In the genomic region with DNA sequence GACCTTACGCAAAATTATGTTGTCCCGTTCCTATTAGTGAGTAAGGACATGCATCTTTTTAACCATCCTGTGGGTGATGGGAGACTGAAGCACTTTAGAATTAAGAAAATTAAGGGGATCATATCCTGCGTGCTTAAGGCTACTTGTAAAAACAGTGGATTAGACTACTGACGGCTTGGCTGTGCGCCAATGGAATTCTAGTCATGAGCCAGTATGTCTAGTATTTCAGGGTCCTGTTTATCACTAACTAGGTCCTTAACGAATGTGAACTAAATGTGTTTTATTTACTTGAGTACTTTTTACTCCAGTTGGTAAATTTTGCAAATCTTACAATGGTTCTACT, we compare ENCODE assay signal across 7 mouse cellular contexts. TPM values are rescaled to one million over a fixed set of nuclear protein-coding genes. Genes with fewer than 3 reads are reported as not detected.
A peak's percentile ranks its signal among the peaks of the same experiment; 100 is the strongest.
DNase-seq lines count a peak whose midpoint lies in the region; ATAC-seq lines count a peak whose summit lies in the region.

No protein-coding gene starts in this region.

- peak overlapping the region; percentile 64 for H3K4me2 ChIP-seq in heart, embryonic 14.5 days (ENCODE audit: low read length)
- H3K4me2 ChIP-seq in lung, embryonic 16.5 days (ENCODE audit: low read depth, low read length), result peak overlapping the region; percentile 63

- peak overlapping the region; percentile 94 to 97 for H3K27ac ChIP-seq in heart, embryonic 14.5 days (replicated peaks in 1 of 2; ENCODE audit: control insufficient read depth in 1 of 2, insufficient read depth in 1 of 2, low read depth in 2 of 2, low read length in 2 of 2)
- H3K27ac ChIP-seq in lung, embryonic 16.5 days (ENCODE audit: low read length), result peak overlapping the region; percentile 97

- H3K4me3 ChIP-seq in heart, embryonic 14.5 days (ENCODE audit: control insufficient read depth in 1 of 2, insufficient read depth in 1 of 2, low read depth in 1 of 2, low read length in 2 of 2), result peak overlapping the region; percentile 90 to 97
- H3K4me3 ChIP-seq in lung, embryonic 16.5 days (ENCODE audit: low read length), result peak overlapping the region; percentile 88

- WGBS in heart, embryonic 14.5 days, result 3% methylated on average over 6 of the region's 6 CpGs
- WGBS in lung, embryonic 16.5 days, result 2% methylated on average over 6 of the region's 6 CpGs

- peak; percentile 23 for DNase-seq in thymus, postnatal 14 days
- DNase-seq in thymus, postnatal 0 days (ENCODE audit: low spot score), result no peak
- peak; percentile 55 to 71 for DNase-seq in cerebellum, postnatal 25 days
- peak; percentile 84 for DNase-seq in kidney, postnatal 10 days
- peak; percentile 13 to 21 for DNase-seq in spleen, postnatal 14 days (ENCODE audit: low spot score in 2 of 2)

- H3K9ac ChIP-seq in heart, embryonic 14.5 days (ENCODE audit: low read length), result peak overlapping the region; percentile 98
- H3K9ac ChIP-seq in lung, embryonic 16.5 days (ENCODE audit: low read length), result peak overlapping the region; percentile 97

- no peaks in the 10 kb centered on the region for H3K27me3 ChIP-seq in heart, embryonic 14.5 days (ENCODE audit: control insufficient read depth, insufficient read depth, low read length)
- H3K27me3 ChIP-seq in lung, embryonic 16.5 days (ENCODE audit: control insufficient read depth, insufficient read depth, low read depth, low read length), result no peaks in the 10 kb centered on the region

- H3K9me3 ChIP-seq in heart, embryonic 14.5 days (ENCODE audit: control insufficient read depth, low read length), result no peaks in the 10 kb centered on the region
- H3K9me3 ChIP-seq in lung, embryonic 16.5 days (ENCODE audit: control insufficient read depth, low read length), result no peaks in the 10 kb centered on the region

- no peak for ATAC-seq in heart, embryonic 14.5 days (ENCODE audit: insufficient number of reproducible peaks, insufficient read depth, low FRiP score, low read depth)
- peak; percentile 11 for ATAC-seq in lung, embryonic 16.5 days (ENCODE audit: low read depth)

- H3K36me3 ChIP-seq in heart, embryonic 14.5 days (ENCODE audit: control insufficient read depth, insufficient read depth, low read length), result peaks cover 3% of the 10 kb centered on the region
- H3K36me3 ChIP-seq in lung, embryonic 16.5 days (ENCODE audit: control insufficient read depth, insufficient read depth, low read length), result no peaks in the 10 kb centered on the region

- H3K4me1 ChIP-seq in heart, embryonic 14.5 days (ENCODE audit: control insufficient read depth in 2 of 2, insufficient read depth in 2 of 2, low read length in 2 of 2), result peaks cover 0 to 23% of the 10 kb centered on the region in 2 experiments; a peak in 1 of 4 replicates
- H3K4me1 ChIP-seq in lung, embryonic 16.5 days (replicated peaks; ENCODE audit: control insufficient read depth, insufficient read depth, low read length), result peaks cover 10% of the 10 kb centered on the region

RNA-seq across cellular contexts. Expression of gene 2010109A12Rik, which starts 0.7 kb away (rescaled TPM):
- 4.2 and 6.2 TPM in 2 replicates for polyA plus RNA-seq in thymus, postnatal 0 days (2015; fragmentation: Nextera tagmentation; extraction: Ambion mirVana)
- 1.7 and 2.2 TPM in 2 replicates for polyA plus RNA-seq in heart, embryonic 14.5 days (2014; fragmentation: Nextera tagmentation; extraction: Ambion mirVana)
- polyA plus RNA-seq in lung, embryonic 16.5 days (2015; fragmentation: Nextera tagmentation; extraction: Ambion mirVana), result 1.9 and 3.5 TPM in 2 replicates

RNA-seq across cellular contexts. Expression of gene Ccni, which starts 0.7 kb away (rescaled TPM):
- 104 and 128 TPM in 2 replicates for polyA plus RNA-seq in thymus, postnatal 0 days (2015; fragmentation: Nextera tagmentation; extraction: Ambion mirVana)
- 127 and 142 TPM in 2 replicates for polyA plus RNA-seq in heart, embryonic 14.5 days (2014; fragmentation: Nextera tagmentation; extraction: Ambion mirVana)
- 105 and 107 TPM in 2 replicates for polyA plus RNA-seq in lung, embryonic 16.5 days (2015; fragmentation: Nextera tagmentation; extraction: Ambion mirVana)
